Mouse (Mus musculus): Measurements from ENCODE around the gene Rack1.

DNA sequence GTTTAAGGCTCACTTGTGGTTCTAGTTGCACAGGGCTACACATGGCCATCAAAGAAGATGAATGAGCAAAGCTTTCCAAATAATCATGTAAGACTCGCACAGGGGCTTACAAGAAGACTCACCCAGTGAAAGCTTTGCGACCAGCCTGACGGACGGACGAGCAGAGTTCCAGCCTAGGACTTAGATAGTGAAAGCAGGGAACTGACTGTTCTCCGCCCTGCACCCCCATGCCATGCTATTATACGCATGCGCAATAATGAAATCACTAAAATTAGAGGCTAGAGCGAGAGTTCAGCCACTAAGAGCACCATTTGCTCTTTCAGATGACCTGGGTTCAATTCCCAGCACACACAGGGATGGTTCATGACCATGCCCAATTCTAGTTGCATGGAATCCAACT lies 22.8 kb upstream of the Rack1 start:
- no peak for TF ChIP-seq CTCF (IDR thresholded peaks at IDR 0.05; ENCODE audit: extremely low read depth, insufficient read depth, insufficient read length, insufficient replicate concordance)
- TF ChIP-seq POLR2A (IDR thresholded peaks at IDR 0.05; ENCODE audit: low read depth, low read length): no peak
